Mouse (Mus musculus) stomach, postnatal 0 days (tissue): ENCODE results near the gene Zfp853. TPM values are rescaled to one million over a fixed set of nuclear protein-coding genes. Genes with fewer than 3 reads are reported as not detected.
A peak's percentile ranks its signal among the peaks of the same experiment; 100 is the strongest.

Source experiments
- ATAC-seq: fragments of 200-750 bp; cut with Nextera tagmentation; 2 replicates; pipeline ENCODE4 v1.8.0; 2017; ENCODE audit not compliant: low FRiP score, low TSS enrichment
- DNase-seq: peaks from one replicate; pipeline ENCODE4 v3.0.0-alpha.2; 2016; ENCODE audit warnings: low spot score
- H3K27ac ChIP-seq: fragments of 300-500 bp; sonication (generic); replicated peaks from 2 replicates; pipeline ENCODE4 v1.5.1; 2014; ENCODE audit warnings: mild to moderate bottlenecking, control low read depth
- H3K27me3 ChIP-seq: fragments of 300-500 bp; sonication (generic); 2 replicates; pipeline ENCODE4 v1.6.1; 2014; ENCODE audit warnings: low read length; ENCODE audit not compliant: control insufficient read depth, insufficient read depth
- H3K36me3 ChIP-seq: fragments of 300-500 bp; sonication (generic); 2 replicates; pipeline ENCODE4 v1.6.1; 2014; ENCODE audit warnings: low read length, mixed read lengths; ENCODE audit not compliant: control insufficient read depth, insufficient read depth
- H3K4me1 ChIP-seq: fragments of 300-500 bp; sonication (generic); replicated peaks from 2 replicates; pipeline ENCODE4 v1.6.1; 2014; ENCODE audit warnings: antibody characterized with exemption; ENCODE audit not compliant: control insufficient read depth, insufficient read depth
- H3K4me2 ChIP-seq: fragments of 300-500 bp; sonication (generic); replicated peaks from 2 replicates; pipeline ENCODE4 v1.6.1; 2014; ENCODE audit warnings: low read depth, mild to moderate bottlenecking, control low read depth, moderate library complexity
- H3K4me3 ChIP-seq: fragments of 300-500 bp; sonication (generic); 2 replicates; pipeline ENCODE4 v1.5.1; 2014; ENCODE audit warnings: low read depth, low read length, control low read depth
- H3K9ac ChIP-seq: fragments of 300-500 bp; sonication (generic); 2 replicates; pipeline ENCODE4 v1.6.1; 2014; ENCODE audit warnings: mild to moderate bottlenecking, low read length, control low read depth, mixed read lengths
- H3K9me3 ChIP-seq: fragments of 300-500 bp; sonication (generic); 2 replicates; pipeline ENCODE4 v1.6.1; 2016; ENCODE audit warnings: low read length; ENCODE audit not compliant: control insufficient read depth
- CTCF ChIP-seq: IDR thresholded peaks from 2 replicates; pipeline ENCODE4 v1.5.1; 2016; ENCODE audit warnings: antibody characterized with exemption, low read depth, mild to moderate bottlenecking, moderate library complexity
- EP300 ChIP-seq: optimal IDR thresholded peaks from 2 replicates; pipeline ENCODE3; 2016; ENCODE audit warnings: antibody characterized with exemption
- WGBS: fragments of 180-500 bp; shearing (Covaris S2); extraction: QIAGEN DNeasy Blood & Tissue Kit; methylation state at CpG from one replicate; pipeline ENCODE4 v1.1.7; 2014; 5-methylcytosine and 5-hydroxymethylcytosine counted together
- polyA plus RNA-seq: library from polyadenylated mRNA; unstranded; fragments of >200 nt; fragmentation: Nextera tagmentation; extraction: Ambion mirVana; gene quantifications from 2 replicates; pipeline ENCODE4 v1.2.1, GENCODE M21; 2015

The Zfp853 gene
- polyA plus RNA-seq, 1 experiment from 2014 or later = 0.06 TPM

GRCm38 (mm10) chr5:143328690-143329495, 35.5 kb upstream of the Zfp853 start, which contains the start of gene Zdhhc4:
Zdhhc4 (minus strand) TSS chr5:143329256.
- peak; percentile 91 for DNase-seq

GRCm38 (mm10) chr5:143317288-143317610, 23.8 kb upstream of the Zfp853 start:
- no peak overlapping the region for H3K4me2 ChIP-seq
- no peak for DNase-seq
- H3K27ac ChIP-seq = no peak overlapping the region
- TF ChIP-seq CTCF (no peak), EP300 (no peak)
- H3K9me3 ChIP-seq = no peaks in the 10 kb centered on the region
- no peaks in the 10 kb centered on the region for H3K27me3 ChIP-seq
- no peak overlapping the region for H3K4me3 ChIP-seq
- WGBS = 91% methylated on average over 8 of the region's 8 CpGs
- H3K36me3 ChIP-seq = peaks cover 16% of the 10 kb centered on the region
- H3K9ac ChIP-seq = no peak overlapping the region
- ATAC-seq = no peak
- H3K4me1 ChIP-seq = peaks cover 6% of the 10 kb centered on the region

More at GRCm38 (mm10) chr5:143328690-143329495, 35.5 kb upstream of the Zfp853 start, which contains the start of gene Zdhhc4:
- H3K9ac ChIP-seq = peak within 1 kb of the TSS; percentile 92
- H3K9me3 ChIP-seq = no peaks in the 10 kb centered on the region
- peak within 1 kb of the TSS; percentile 91 for H3K4me3 ChIP-seq
- H3K36me3 ChIP-seq = peaks cover 16% of the 10 kb centered on the region; the same call in 1 of the 2 replicates
- peaks cover 5% of the 10 kb centered on the region; the same call in 1 of the 2 replicates for H3K4me1 ChIP-seq
- H3K4me2 ChIP-seq = peak within 1 kb of the TSS; percentile 91
- no peaks in the 10 kb centered on the region for H3K27me3 ChIP-seq
- TF ChIP-seq CTCF (no peak), EP300 (no peak)
- H3K27ac ChIP-seq = peak within 1 kb of the TSS; percentile 85
- peak; percentile 71 for ATAC-seq
- WGBS = under 1% methylated on average over 55 of the region's 57 CpGs

GRCm38 (mm10) chr5:143316605-143317287, 23.3 kb upstream of the Zfp853 start:
- H3K27ac ChIP-seq = no peak overlapping the region
- TF ChIP-seq CTCF = no peak
- TF ChIP-seq EP300 = no peak
- no peaks in the 10 kb centered on the region for H3K9me3 ChIP-seq
- peaks cover 13% of the 10 kb centered on the region for H3K36me3 ChIP-seq
- H3K4me3 ChIP-seq = no peak overlapping the region
- ATAC-seq (no peak), DNase-seq (no peak)
- no peak overlapping the region for H3K9ac ChIP-seq
- no peaks in the 10 kb centered on the region for H3K27me3 ChIP-seq
- 92% methylated on average over 5 of the region's 5 CpGs for WGBS
- no peak overlapping the region for H3K4me2 ChIP-seq
- peaks cover 6% of the 10 kb centered on the region for H3K4me1 ChIP-seq

- H3K4me3 ChIP-seq = peak overlapping the region; percentile 95
- peaks cover 6% of the 10 kb centered on the region for H3K4me1 ChIP-seq
- no peaks in the 10 kb centered on the region for H3K27me3 ChIP-seq
- H3K36me3 ChIP-seq = peaks cover 16% of the 10 kb centered on the region
- H3K4me2 ChIP-seq = peak overlapping the region; percentile 80
- H3K9me3 ChIP-seq = no peaks in the 10 kb centered on the region
- TF ChIP-seq CTCF (no peak), EP300 (no peak)
- ATAC-seq (peak; percentile 7; the same call in 1 of the 2 replicates), DNase-seq (no peak)
- WGBS = 13% methylated on average over 8 of the region's 8 CpGs
- H3K27ac ChIP-seq = no peak overlapping the region
- H3K9ac ChIP-seq = no peak overlapping the region
Observed at GRCm38 (mm10) chr5:143315514-143315888, 22.1 kb upstream of the Zfp853 start.

GRCm38 (mm10) chr5:143314730-143315513, 21.5 kb upstream of the Zfp853 start, which contains the start of gene E130309D02Rik:
E130309D02Rik (minus strand) TSS chr5:143315360.
- under 1% methylated on average over 98 of the region's 101 CpGs for WGBS
- H3K36me3 ChIP-seq = peaks cover 16% of the 10 kb centered on the region

More at GRCm38 (mm10) chr5:143314730-143315513, 21.5 kb upstream of the Zfp853 start, which contains the start of gene E130309D02Rik:
- Histone ChIP-seq H3K4me3 (peak within 1 kb of the TSS; percentile 95), H3K27me3 (no peaks in the 10 kb centered on the region), H3K4me1 (peaks cover 6% of the 10 kb centered on the region), H3K9ac (peak within 1 kb of the TSS; percentile 94), H3K27ac (peak within 1 kb of the TSS; percentile 90), H3K9me3 (no peaks in the 10 kb centered on the region), H3K4me2 (peak within 1 kb of the TSS; percentile 80)
- peak; percentile 85 for ATAC-seq
- DNase-seq = peak; percentile 92
- no peak for TF ChIP-seq EP300
- peak; percentile 79 for TF ChIP-seq CTCF
